Mouse (Mus musculus) forebrain, embryonic 11.5 days (tissue): ENCODE data around the gene Cntnap2. TPM values are rescaled to one million over a fixed set of nuclear protein-coding genes. Genes with fewer than 3 reads are reported as not detected.
"Not testable (repeated sequence)": the region's sequence is repeated elsewhere in the genome, so short reads cannot be mapped to it uniquely, and the experiment has no call there.

Experiments
- ATAC-seq: fragments of 200-750 bp; cut with Nextera tagmentation; replicated peaks from 2 replicates; pipeline ENCODE4 v1.8.0; 2017; ENCODE audit warnings: moderate TSS enrichment; ENCODE audit not compliant: low FRiP score
- DNase-seq: peaks from one replicate; pipeline ENCODE4 v3.0.0-alpha.2; 2017; ENCODE audit warnings: low spot score
- H3K27ac ChIP-seq: fragments of 300-500 bp; sonication (generic); 2 replicates; pipeline ENCODE4 v1.5.1; 2014; ENCODE audit warnings: low read depth, low read length
- H3K27me3 ChIP-seq: fragments of 300-500 bp; sonication (generic); 2 replicates; pipeline ENCODE4 v1.6.1; 2014; ENCODE audit warnings: mild to moderate bottlenecking, low read length, mixed read lengths; ENCODE audit not compliant: control insufficient read depth, insufficient read depth
- H3K36me3 ChIP-seq: fragments of 300-500 bp; sonication (generic); 2 replicates; pipeline ENCODE4 v1.6.1; 2014; ENCODE audit warnings: mild to moderate bottlenecking, low read length, moderate library complexity, mixed read lengths; ENCODE audit not compliant: control insufficient read depth, insufficient read depth
- H3K4me1 ChIP-seq: fragments of 300-500 bp; sonication (generic); replicated peaks from 2 replicates; pipeline ENCODE4 v1.6.1; 2014; ENCODE audit warnings: low read length, mixed read lengths; ENCODE audit not compliant: control insufficient read depth, insufficient read depth
- H3K4me2 ChIP-seq: fragments of 300-500 bp; sonication (generic); 2 replicates; pipeline ENCODE4 v1.6.1; 2014; ENCODE audit warnings: low read depth, mild to moderate bottlenecking, low read length, moderate library complexity, mixed read lengths; ENCODE audit not compliant: severe bottlenecking
- H3K4me3 ChIP-seq: fragments of 300-500 bp; sonication (generic); 2 replicates; pipeline ENCODE4 v1.5.1; 2014; ENCODE audit warnings: low read depth, low read length
- H3K9ac ChIP-seq: fragments of 300-500 bp; sonication (generic); 2 replicates; pipeline ENCODE4 v1.6.1; 2014; ENCODE audit warnings: low read length
- H3K9me3 ChIP-seq: fragments of 300-500 bp; sonication (generic); 2 replicates; pipeline ENCODE4 v1.6.1; 2016; ENCODE audit warnings: low read length, mixed read lengths; ENCODE audit not compliant: control insufficient read depth
- WGBS: fragments of 180-500 bp; shearing (Covaris S2); extraction: QIAGEN DNeasy Blood & Tissue Kit; methylation state at CpG from one replicate; pipeline ENCODE4 v1.1.7; 2014; 5-methylcytosine and 5-hydroxymethylcytosine counted together
- polyA plus RNA-seq: library from polyadenylated mRNA; unstranded; fragments of >200 nt; fragmentation: Nextera tagmentation; extraction: Ambion mirVana; gene quantifications from 2 replicates; pipeline ENCODE4 v1.2.1, GENCODE M21; 2014

Cntnap2 gene
- polyA plus RNA-seq, 1 experiment from 2014 or later, result 69.6 TPM

GRCm38 (mm10) chr6:47183850-47184249, 2124.7 kb downstream of the Cntnap2 start:
- H3K36me3 ChIP-seq, H3K27me3 ChIP-seq, H3K4me2 ChIP-seq, DNase-seq, H3K27ac ChIP-seq, H3K4me1 ChIP-seq, H3K9ac ChIP-seq, H3K4me3 ChIP-seq, ATAC-seq, H3K9me3 ChIP-seq: not testable (repeated sequence)

DNA sequence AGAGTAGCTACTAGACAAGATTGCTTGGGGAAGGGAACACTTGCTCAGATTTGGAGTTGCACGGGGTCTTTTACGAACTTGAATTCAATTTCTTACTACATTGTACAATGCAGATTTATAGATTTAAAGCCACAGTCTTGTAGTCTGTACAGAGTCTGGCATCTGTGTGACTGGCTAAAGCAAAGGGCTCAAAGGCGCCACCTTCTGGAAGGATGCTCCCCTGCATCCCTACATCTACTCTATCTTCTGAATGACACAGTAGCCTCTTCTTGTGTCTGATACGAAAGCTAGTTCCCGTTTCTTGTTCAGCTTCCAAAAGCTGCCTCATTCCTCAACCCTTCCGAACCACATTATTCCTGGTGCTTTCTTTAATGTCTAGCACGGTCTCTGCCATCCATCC, 2129.0 kb downstream of the Cntnap2 start:
- H3K27me3 ChIP-seq, result no peaks in the 10 kb centered on the region
- H3K9me3 ChIP-seq, result no peaks in the 10 kb centered on the region
- no peak overlapping the region for H3K4me3 ChIP-seq
- H3K27ac ChIP-seq, result no peak overlapping the region
- WGBS, result 67% methylated on average over 7 of the region's 7 CpGs
- H3K4me1 ChIP-seq, result peaks cover 2% of the 10 kb centered on the region; the same call in 1 of the 2 replicates
- peak; percentile 63 for DNase-seq
- no peak overlapping the region for H3K4me2 ChIP-seq
- H3K36me3 ChIP-seq, result no peaks in the 10 kb centered on the region
- ATAC-seq, result no peak
- no peak overlapping the region for H3K9ac ChIP-seq

- not testable (repeated sequence) for H3K36me3 ChIP-seq, H3K4me1 ChIP-seq, ATAC-seq, H3K9ac ChIP-seq, H3K9me3 ChIP-seq, DNase-seq, H3K27me3 ChIP-seq, H3K4me3 ChIP-seq, H3K4me2 ChIP-seq, H3K27ac ChIP-seq
- WGBS, result 92% methylated on average over 6 of the region's 6 CpGs
Observed at GRCm38 (mm10) chr6:47188596-47188995, 2129.4 kb downstream of the Cntnap2 start.

GRCm38 (mm10) chr6:47190282-47190681, 2131.1 kb downstream of the Cntnap2 start:
- H3K4me2 ChIP-seq, result no peak overlapping the region
- H3K27ac ChIP-seq, result no peak overlapping the region
- H3K36me3 ChIP-seq, result no peaks in the 10 kb centered on the region
- no peaks in the 10 kb centered on the region for H3K9me3 ChIP-seq
- no peak for ATAC-seq
- H3K4me3 ChIP-seq, result no peak overlapping the region
- no peaks in the 10 kb centered on the region for H3K27me3 ChIP-seq
- H3K9ac ChIP-seq, result no peak overlapping the region
- H3K4me1 ChIP-seq, result peaks cover 2% of the 10 kb centered on the region; the same call in 1 of the 2 replicates
- WGBS, result 81% methylated on average over 7 of the region's 7 CpGs
- no peak for DNase-seq

DNA sequence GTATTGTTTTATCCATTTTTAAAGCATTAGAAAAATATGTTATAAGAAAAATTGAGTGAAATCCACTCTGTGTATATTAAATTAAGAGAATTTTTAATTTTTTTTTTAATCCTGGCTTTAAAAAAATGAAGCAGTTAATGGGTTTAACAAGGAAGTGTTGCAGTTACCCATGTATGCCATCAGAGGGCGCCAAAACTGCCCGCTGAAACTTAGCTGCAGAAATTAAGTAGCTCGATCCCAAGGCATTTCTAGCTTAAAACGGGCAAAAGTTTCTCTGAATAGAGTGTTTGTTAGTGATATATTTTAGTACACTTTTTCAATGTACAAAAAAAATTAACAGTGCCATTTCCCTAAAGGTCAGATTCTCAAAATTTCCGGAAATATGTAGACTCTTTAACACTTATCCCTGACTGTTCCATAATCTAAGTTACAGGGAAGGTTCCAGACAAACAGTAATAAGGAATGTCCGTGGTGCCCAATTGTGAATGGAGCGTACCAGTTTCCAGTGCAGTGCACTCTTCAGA, 2132.2 kb downstream of the Cntnap2 start:
- Histone ChIP-seq H3K4me2 (no peak overlapping the region), H3K27me3 (no peaks in the 10 kb centered on the region)
- WGBS, result 20% methylated on average over 7 of the region's 7 CpGs

GRCm38 (mm10) chr6:47191940-47192339, 2132.8 kb downstream of the Cntnap2 start:
- no peaks in the 10 kb centered on the region for H3K27me3 ChIP-seq
- H3K36me3 ChIP-seq, result no peaks in the 10 kb centered on the region
- H3K4me1 ChIP-seq, result peaks cover 2% of the 10 kb centered on the region; the same call in 1 of the 2 replicates
- DNase-seq (no peak), ATAC-seq (no peak)
- H3K27ac ChIP-seq, result no peak overlapping the region
- H3K9me3 ChIP-seq, result no peaks in the 10 kb centered on the region
- H3K4me2 ChIP-seq, result no peak overlapping the region
- no peak overlapping the region for H3K9ac ChIP-seq
- WGBS, result 82% methylated on average over 10 of the region's 10 CpGs
- H3K4me3 ChIP-seq, result no peak overlapping the region

More for the DNA sequence above, 2132.2 kb downstream of the Cntnap2 start:
- ATAC-seq (no peak), DNase-seq (peak; percentile 66)
- Histone ChIP-seq H3K4me3 (no peak overlapping the region), H3K36me3 (no peaks in the 10 kb centered on the region), H3K9me3 (no peaks in the 10 kb centered on the region), H3K4me1 (peaks cover 2% of the 10 kb centered on the region; the same call in 1 of the 2 replicates), H3K27ac (no peak overlapping the region), H3K9ac (no peak overlapping the region)

DNA sequence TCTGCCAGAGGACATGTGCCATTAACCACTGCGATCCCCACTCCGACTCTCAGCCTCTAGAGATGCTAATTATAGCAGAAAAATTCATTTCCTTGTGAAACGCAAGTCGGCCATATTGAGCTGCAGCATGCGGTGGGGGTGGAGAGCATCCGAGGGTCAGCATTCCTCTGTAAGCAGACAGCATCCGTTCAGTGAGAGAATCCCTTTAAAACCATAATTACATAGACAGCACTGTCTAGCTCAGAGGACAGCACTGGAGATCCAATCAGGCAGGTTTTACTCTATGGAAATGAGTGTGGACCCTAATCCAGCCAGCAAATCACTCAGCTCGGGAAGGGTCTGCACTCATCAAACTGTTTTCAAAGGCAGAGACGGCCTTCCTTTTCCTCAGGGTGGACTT, 2133.3 kb downstream of the Cntnap2 start:
- no peaks in the 10 kb centered on the region for H3K27me3 ChIP-seq
- no peak for DNase-seq
- H3K27ac ChIP-seq, result no peak overlapping the region
- H3K9me3 ChIP-seq, result no peaks in the 10 kb centered on the region
- no peaks in the 10 kb centered on the region for H3K36me3 ChIP-seq
- no peak for ATAC-seq
- WGBS, result 83% methylated on average over 9 of the region's 9 CpGs
- no peak overlapping the region for H3K9ac ChIP-seq
- H3K4me2 ChIP-seq, result no peak overlapping the region
- no peak overlapping the region for H3K4me3 ChIP-seq
- H3K4me1 ChIP-seq, result peaks cover 2% of the 10 kb centered on the region; the same call in 1 of the 2 replicates

GRCm38 (mm10) chr6:47197570-47197969, 2138.4 kb downstream of the Cntnap2 start:
- peak overlapping the region; percentile 7; the same call in 1 of the 2 replicates for H3K27ac ChIP-seq
- no peaks in the 10 kb centered on the region for H3K27me3 ChIP-seq
- H3K4me2 ChIP-seq, result no peak overlapping the region
- DNase-seq (no peak), ATAC-seq (peak; percentile 78)
- H3K9me3 ChIP-seq, result no peaks in the 10 kb centered on the region; the same call in 1 of the 2 replicates
- no peaks in the 10 kb centered on the region; the same call in 1 of the 2 replicates for H3K4me1 ChIP-seq
- H3K9ac ChIP-seq, result no peak overlapping the region
- H3K4me3 ChIP-seq, result no peak overlapping the region
- H3K36me3 ChIP-seq, result no peaks in the 10 kb centered on the region

DNA sequence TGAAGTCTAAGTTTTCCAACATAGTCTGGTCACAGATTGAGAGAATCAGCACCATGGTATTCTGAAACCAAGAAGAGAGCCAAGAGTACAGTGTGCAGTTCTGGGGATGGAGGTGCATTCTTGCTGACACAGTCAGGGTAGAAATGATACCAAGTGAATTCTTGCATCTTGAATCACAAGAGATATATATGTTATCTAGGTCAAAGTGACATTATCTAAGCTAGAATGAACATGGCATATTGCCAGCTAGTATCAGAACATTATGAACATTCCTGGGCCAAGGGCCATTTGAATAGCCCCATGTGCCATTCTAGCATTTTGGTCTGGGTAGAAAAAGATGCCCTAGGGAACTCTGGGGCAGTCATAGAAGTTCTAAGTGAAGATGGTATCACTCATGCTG, 2141.5 kb downstream of the Cntnap2 start:
- DNase-seq, result no peak
- no peak overlapping the region for H3K4me2 ChIP-seq

More for the DNA sequence above, 2141.5 kb downstream of the Cntnap2 start:
- no peaks in the 10 kb centered on the region for H3K36me3 ChIP-seq
- H3K4me3 ChIP-seq, result no peak overlapping the region
- no peaks in the 10 kb centered on the region; the same call in 1 of the 2 replicates for H3K9me3 ChIP-seq
- H3K4me1 ChIP-seq, result no peaks in the 10 kb centered on the region; the same call in 1 of the 2 replicates
- no peak overlapping the region for H3K9ac ChIP-seq
- no peak overlapping the region for H3K27ac ChIP-seq
- H3K27me3 ChIP-seq, result no peaks in the 10 kb centered on the region
- no peak for ATAC-seq
